14 mouse cellular contexts compared by ENCODE assay signal in the genomic region with DNA sequence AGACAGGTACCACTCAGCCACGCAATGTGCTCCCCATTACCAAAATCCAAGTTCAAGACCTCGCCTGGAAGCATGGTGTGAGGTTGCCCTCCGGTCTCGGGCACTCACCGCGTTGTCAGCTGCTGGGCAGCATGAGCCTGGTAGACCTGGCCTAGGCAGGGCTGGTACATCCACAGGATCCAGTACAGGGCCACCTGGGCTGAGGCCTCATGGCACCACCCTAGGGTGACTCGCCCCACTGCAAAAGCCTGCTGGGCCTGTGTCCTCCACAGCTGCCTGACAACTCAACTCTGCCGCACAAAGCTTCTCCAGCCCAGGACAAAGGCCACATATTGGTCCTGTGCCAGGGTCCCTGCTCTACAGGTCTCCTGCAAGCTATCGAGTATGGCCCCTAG.
"Had no signal": no experiment of that assay in that cellular context is flagged by ENCODE, and none has a peak within 500 bp of the region (broad histone marks: within the 10 kb centered on the region; RNA-seq: fewer than 3 reads in every experiment).

No protein-coding gene starts in this region.

- H3K9me3 ChIP-seq: heart, embryonic 10.5 days; heart, embryonic 12.5 days; hindbrain, embryonic 13.5 days; hindbrain, embryonic 15.5 days; limb, embryonic 13.5 days; limb, embryonic 15.5 days; liver, embryonic 12.5 days had no signal

- DNase-seq: gastrocnemius, postnatal 36 days; layer of hippocampus, adult 9-11 months; layer of hippocampus, postnatal 36 days; left cerebral cortex, postnatal 4 days had no signal

- H3K4me1 ChIP-seq: hindbrain, embryonic 13.5 days; hindbrain, embryonic 15.5 days; limb, embryonic 13.5 days had no signal

- H3K4me3 ChIP-seq: heart, embryonic 10.5 days; heart, embryonic 12.5 days; hindbrain, embryonic 13.5 days; hindbrain, embryonic 15.5 days; layer of hippocampus, adult 2 months; limb, embryonic 13.5 days; limb, embryonic 15.5 days; liver, embryonic 12.5 days had no signal

- H3K27me3 ChIP-seq: heart, embryonic 12.5 days; hindbrain, embryonic 15.5 days; limb, embryonic 13.5 days; limb, embryonic 15.5 days; liver, embryonic 12.5 days had no signal

- H3K27ac ChIP-seq: heart, embryonic 10.5 days; hindbrain, embryonic 13.5 days; hindbrain, embryonic 15.5 days; hindbrain, postnatal 0 days; layer of hippocampus, adult 2 months; limb, embryonic 13.5 days; limb, embryonic 15.5 days; liver, embryonic 12.5 days; liver, embryonic 14.5 days had no signal

- H3K4me2 ChIP-seq: heart, embryonic 12.5 days; hindbrain, embryonic 13.5 days; hindbrain, embryonic 15.5 days; limb, embryonic 13.5 days; limb, embryonic 15.5 days; liver, embryonic 12.5 days had no signal

- H3K9ac ChIP-seq: heart, embryonic 12.5 days; hindbrain, embryonic 13.5 days; hindbrain, embryonic 15.5 days; limb, embryonic 13.5 days; limb, embryonic 15.5 days; liver, embryonic 12.5 days; liver, embryonic 14.5 days had no signal
